ENCODE assay signal across 10 mouse cellular contexts in genomic region chr19:53014910-53015710, GRCm38 (mm10). TPM values are rescaled to one million over a fixed set of nuclear protein-coding genes. Genes with fewer than 3 reads are reported as not detected.
A peak's percentile ranks its signal among the peaks of the same experiment; 100 is the strongest.
DNase-seq lines count a peak whose midpoint lies in the region; ATAC-seq and TF ChIP-seq lines count a peak whose summit lies in the region.
"Had no signal": no experiment of that assay in that cellular context is flagged by ENCODE, and none has a peak within 500 bp of the region (broad histone marks: within the 10 kb centered on the region; RNA-seq: fewer than 3 reads in every experiment).

No protein-coding gene starts in this region.

- peaks cover 53% of the 10 kb centered on the region for H3K4me1 ChIP-seq in heart, embryonic 11.5 days (ENCODE audit: control insufficient read depth, insufficient read depth, low read length)
- peaks cover 19% of the 10 kb centered on the region for H3K4me1 ChIP-seq in lung, embryonic 14.5 days (ENCODE audit: insufficient read depth)
- H3K4me1 ChIP-seq in heart, postnatal 0 days (ENCODE audit: control insufficient read depth, insufficient read depth), result peaks cover 45% of the 10 kb centered on the region
- H3K4me1 ChIP-seq in neural tube, embryonic 15.5 days, result peaks cover 21% of the 10 kb centered on the region
- 0 out of 2 replicates have a peak, but pooled peaks cover 6% of the 10 kb centered on the region for H3K4me1 ChIP-seq in intestine, postnatal 0 days (replicated peaks; ENCODE audit: control insufficient read depth, insufficient read depth, low read length)

- no peak for TF ChIP-seq CTCF in lung, embryonic 14.5 days (IDR thresholded peaks at IDR 0.05; ENCODE audit: low read depth)
- no peak for TF ChIP-seq CTCF in heart, postnatal 0 days (IDR thresholded peaks at IDR 0.05; ENCODE audit: low read depth)
- no peak for TF ChIP-seq CTCF in intestine, postnatal 0 days (IDR thresholded peaks at IDR 0.05; ENCODE audit: low read depth)

- peak overlapping the region; percentile 46; the same call in 1 of the 2 replicates for H3K27ac ChIP-seq in heart, embryonic 11.5 days (ENCODE audit: low read depth, low read length)
- no peak overlapping the region for H3K27ac ChIP-seq in lung, embryonic 14.5 days (ENCODE audit: low read depth)
- 0 out of 2 replicates have a peak overlapping the region, but pooled peaks have one; percentile 43 for H3K27ac ChIP-seq in heart, postnatal 0 days (ENCODE audit: low read depth)
- peak overlapping the region; percentile 56 for H3K27ac ChIP-seq in neural tube, embryonic 15.5 days (replicated peaks)
- no peak overlapping the region for H3K27ac ChIP-seq in intestine, postnatal 0 days (ENCODE audit: low read depth, low read length)

- DNase-seq in heart, adult 9 months (ENCODE audit: low spot score in 2 of 2), result no peak
- DNase-seq in lung, embryonic 14.5 days, result peak; percentile 49
- no peak for DNase-seq in lung, postnatal 14 days
- no peak for DNase-seq in heart, postnatal 0 days (ENCODE audit: low spot score)
- DNase-seq in lung, postnatal 36 days, result no peak
- DNase-seq: embryo, embryonic 11 days; lung, adult 2 months had no signal

- 60% methylated on average over 21 of the region's 21 CpGs for WGBS in heart, embryonic 11.5 days (ENCODE audit: insufficient replicate concordance)
- 55% methylated on average over 21 of the region's 21 CpGs for WGBS in lung, embryonic 14.5 days
- WGBS in heart, postnatal 0 days, result 44% methylated on average over 21 of the region's 21 CpGs
- 58% methylated on average over 21 of the region's 21 CpGs for WGBS in neural tube, embryonic 15.5 days
- 79% methylated on average over 21 of the region's 21 CpGs for WGBS in intestine, postnatal 0 days

- H3K4me2 ChIP-seq in heart, embryonic 11.5 days, result 0 out of 2 replicates have a peak overlapping the region, but pooled peaks have one; percentile 6
- no peak overlapping the region for H3K4me2 ChIP-seq in lung, embryonic 14.5 days
- no peak overlapping the region; the same call in 1 of the 2 replicates for H3K4me2 ChIP-seq in heart, postnatal 0 days (ENCODE audit: low read depth, low read length)
- peak overlapping the region; percentile 39 for H3K4me2 ChIP-seq in neural tube, embryonic 15.5 days
- no peak overlapping the region for H3K4me2 ChIP-seq in intestine, postnatal 0 days (replicated peaks; ENCODE audit: low read depth)

- no peaks in the 10 kb centered on the region for H3K9me3 ChIP-seq in heart, embryonic 11.5 days (replicated peaks; ENCODE audit: control insufficient read depth, low read length)
- H3K9me3 ChIP-seq in lung, embryonic 14.5 days (ENCODE audit: low read depth, low read length), result no peaks in the 10 kb centered on the region
- no peaks in the 10 kb centered on the region for H3K9me3 ChIP-seq in heart, postnatal 0 days (replicated peaks; ENCODE audit: control insufficient read depth, low read length)
- H3K9me3 ChIP-seq in neural tube, embryonic 15.5 days (replicated peaks), result no peaks in the 10 kb centered on the region
- H3K9me3 ChIP-seq in intestine, postnatal 0 days (ENCODE audit: control insufficient read depth), result no peaks in the 10 kb centered on the region

- H3K27me3 ChIP-seq in heart, embryonic 11.5 days (ENCODE audit: control insufficient read depth, insufficient read depth, low read length), result no peaks in the 10 kb centered on the region
- H3K27me3 ChIP-seq in lung, embryonic 14.5 days (ENCODE audit: insufficient read depth, low read length), result no peaks in the 10 kb centered on the region
- H3K27me3 ChIP-seq in heart, postnatal 0 days (ENCODE audit: control insufficient read depth, insufficient read depth, low read length), result no peaks in the 10 kb centered on the region
- no peaks in the 10 kb centered on the region for H3K27me3 ChIP-seq in neural tube, embryonic 15.5 days (replicated peaks)
- no peaks in the 10 kb centered on the region for H3K27me3 ChIP-seq in intestine, postnatal 0 days (replicated peaks; ENCODE audit: control insufficient read depth, insufficient read depth, low read length)

- no peak for TF ChIP-seq EP300 in heart, postnatal 0 days (IDR thresholded peaks at IDR 0.05; ENCODE audit: low read depth)

- ATAC-seq in heart, embryonic 11.5 days (replicated peaks; ENCODE audit: insufficient number of reproducible peaks, low FRiP score, low TSS enrichment), result no peak
- ATAC-seq in lung, embryonic 14.5 days (ENCODE audit: insufficient read depth), result no peak
- no peak for ATAC-seq in heart, postnatal 0 days (ENCODE audit: insufficient read depth, low read depth)
- ATAC-seq in neural tube, embryonic 15.5 days (ENCODE audit: low FRiP score), result peak; percentile 56; the same call in 1 of the 2 replicates
- ATAC-seq in intestine, postnatal 0 days, result no peak

- H3K9ac ChIP-seq in heart, embryonic 11.5 days (ENCODE audit: low read depth, low read length), result no peak overlapping the region
- no peak overlapping the region for H3K9ac ChIP-seq in lung, embryonic 14.5 days
- H3K9ac ChIP-seq in heart, postnatal 0 days (replicated peaks; ENCODE audit: low read depth, low read length), result no peak overlapping the region
- no peak overlapping the region for H3K9ac ChIP-seq in neural tube, embryonic 15.5 days (replicated peaks)
- no peak overlapping the region for H3K9ac ChIP-seq in intestine, postnatal 0 days (ENCODE audit: low read depth, low read length)

- no peak overlapping the region for H3K4me3 ChIP-seq in heart, embryonic 11.5 days (ENCODE audit: low read depth, low read length)
- no peak overlapping the region for H3K4me3 ChIP-seq in lung, embryonic 14.5 days (ENCODE audit: low read depth, low read length)
- no peak overlapping the region for H3K4me3 ChIP-seq in heart, postnatal 0 days (ENCODE audit: low read depth, low read length)
- H3K4me3 ChIP-seq in neural tube, embryonic 15.5 days (replicated peaks), result no peak overlapping the region
- H3K4me3 ChIP-seq in intestine, postnatal 0 days (ENCODE audit: low read depth, low read length), result no peak overlapping the region

- peaks cover 5% of the 10 kb centered on the region for H3K36me3 ChIP-seq in heart, embryonic 11.5 days (ENCODE audit: control insufficient read depth, insufficient read depth, low read length)
- H3K36me3 ChIP-seq in lung, embryonic 14.5 days (ENCODE audit: insufficient read depth), result peaks cover 39% of the 10 kb centered on the region
- H3K36me3 ChIP-seq in heart, postnatal 0 days (replicated peaks; ENCODE audit: control insufficient read depth, insufficient read depth, low read length), result peaks cover 38% of the 10 kb centered on the region
- peaks cover 12% of the 10 kb centered on the region for H3K36me3 ChIP-seq in neural tube, embryonic 15.5 days
- H3K36me3 ChIP-seq in intestine, postnatal 0 days (ENCODE audit: control insufficient read depth, insufficient read depth), result peaks cover 72% of the 10 kb centered on the region

RNA-seq across cellular contexts. Expression of gene Xpnpep1, which starts 24.9 kb away (rescaled TPM):
- 180 and 211 TPM in 2 replicates for polyA plus RNA-seq in heart, embryonic 11.5 days (2014; fragmentation: Nextera tagmentation; extraction: Ambion mirVana)
- polyA plus RNA-seq in lung, embryonic 14.5 days (2014; fragmentation: Nextera tagmentation; extraction: Ambion mirVana), result 196 and 200 TPM in 2 replicates
- total RNA-seq in heart, postnatal 0 days (2014; rRNA removed; ENCODE audit: low replicate concordance), result 107 and 134 TPM in 2 replicates
- 106 and 119 TPM in 2 replicates for polyA plus RNA-seq in heart, postnatal 0 days (2015; fragmentation: Nextera tagmentation; extraction: Ambion mirVana)
- polyA plus RNA-seq in neural tube, embryonic 15.5 days (2015; fragmentation: Nextera tagmentation; extraction: Ambion mirVana), result 117 and 118 TPM in 2 replicates
- polyA plus RNA-seq in intestine, postnatal 0 days (2015; fragmentation: Nextera tagmentation; extraction: Ambion mirVana), result 333 and 357 TPM in 2 replicates

Comparison
In these comparisons a context has a peak if more than half of its experiments do, and no peak if none do; other contexts are left out.
1. H3K4me2 ChIP-seq: peak in heart, embryonic 11.5 days (single experiment) and neural tube, embryonic 15.5 days (single experiment); none in lung, embryonic 14.5 days (single experiment), heart, postnatal 0 days (single experiment) and intestine, postnatal 0 days (single experiment).
2. H3K27ac ChIP-seq: peak in heart, embryonic 11.5 days (single experiment), heart, postnatal 0 days (single experiment) and neural tube, embryonic 15.5 days (single experiment); none in lung, embryonic 14.5 days (single experiment) and intestine, postnatal 0 days (single experiment).